Mouse (Mus musculus) lung, embryonic 14.5 days (tissue): Measurements from ENCODE around the gene Adamts2. TPM values are rescaled to one million over a fixed set of nuclear protein-coding genes. Genes with fewer than 3 reads are reported as not detected.
A peak's percentile ranks its signal among the peaks of the same experiment; 100 is the strongest.

Source experiments
- ATAC-seq: fragments of 200-750 bp; cut with Nextera tagmentation; 2 replicates; pipeline ENCODE4 v1.8.0; 2017; ENCODE audit warnings: mild to moderate bottlenecking, moderate TSS enrichment, moderate library complexity; ENCODE audit not compliant: insufficient read depth
- DNase-seq: peaks from one replicate; pipeline ENCODE4 v3.0.0-alpha.2; 2015
- H3K27ac ChIP-seq: fragments of 300-500 bp; sonication (generic); 2 replicates; pipeline ENCODE4 v1.5.1; 2014; ENCODE audit warnings: low read depth, mild to moderate bottlenecking, moderate library complexity
- H3K27me3 ChIP-seq: fragments of 300-500 bp; sonication (generic); 2 replicates; pipeline ENCODE4 v1.6.1; 2014; ENCODE audit warnings: low read length, control low read depth; ENCODE audit not compliant: insufficient read depth
- H3K36me3 ChIP-seq: fragments of 300-500 bp; sonication (generic); 2 replicates; pipeline ENCODE4 v1.6.1; 2014; ENCODE audit warnings: control low read depth; ENCODE audit not compliant: insufficient read depth
- H3K4me1 ChIP-seq: fragments of 300-500 bp; sonication (generic); 2 replicates; pipeline ENCODE4 v1.6.1; 2014; ENCODE audit warnings: antibody characterized with exemption, control low read depth; ENCODE audit not compliant: insufficient read depth
- H3K4me2 ChIP-seq: fragments of 300-500 bp; sonication (generic); 2 replicates; pipeline ENCODE4 v1.6.1; 2014; ENCODE audit warnings: mild to moderate bottlenecking
- H3K4me3 ChIP-seq: fragments of 300-500 bp; sonication (generic); 2 replicates; pipeline ENCODE4 v1.5.1; 2014; ENCODE audit warnings: low read depth, low read length
- H3K9ac ChIP-seq: fragments of 300-500 bp; sonication (generic); 2 replicates; pipeline ENCODE4 v1.6.1; 2014
- H3K9me3 ChIP-seq: fragments of 300-500 bp; sonication (generic); 2 replicates; pipeline ENCODE4 v1.6.1; 2016; ENCODE audit warnings: low read depth, low read length, control low read depth
- CTCF ChIP-seq: IDR thresholded peaks from 2 replicates; pipeline ENCODE4 v1.5.1; 2016; ENCODE audit warnings: antibody characterized with exemption, low read depth
- WGBS: fragments of 180-500 bp; shearing (Covaris S2); extraction: QIAGEN DNeasy Blood & Tissue Kit; methylation state at CpG from one replicate; pipeline ENCODE4 v1.1.7; 2014; 5-methylcytosine and 5-hydroxymethylcytosine counted together
- polyA plus RNA-seq: library from polyadenylated mRNA; unstranded; fragments of >200 nt; fragmentation: Nextera tagmentation; extraction: Ambion mirVana; gene quantifications from 2 replicates; pipeline ENCODE4 v1.2.1, GENCODE M21; 2014

Gene Adamts2
- polyA plus RNA-seq, 1 experiment from 2014 or later: 10.9 TPM

DNA sequence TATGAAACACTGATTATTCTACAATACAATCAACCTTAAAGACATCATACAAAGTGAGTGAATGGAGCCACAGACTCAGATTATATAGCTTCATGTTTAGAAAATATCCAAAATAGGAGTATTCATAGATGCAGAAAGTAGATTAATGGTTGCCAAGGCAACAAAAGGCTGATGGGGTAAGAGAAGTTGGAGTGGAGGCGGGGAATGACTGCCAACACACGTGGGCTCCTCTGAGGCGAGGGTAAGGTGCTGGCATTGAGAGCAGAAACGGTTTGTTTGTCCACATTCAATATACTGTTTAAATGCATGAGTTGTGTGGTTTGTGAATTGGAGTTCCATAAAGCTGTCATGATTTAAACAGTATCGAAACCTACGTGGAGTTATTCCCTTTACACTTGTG lies 56.9 kb downstream of the Adamts2 start:
- Histone ChIP-seq H3K9ac (no peak overlapping the region), H3K9me3 (no peaks in the 10 kb centered on the region), H3K4me2 (no peak overlapping the region), H3K27me3 (no peaks in the 10 kb centered on the region), H3K27ac (no peak overlapping the region), H3K4me1 (peaks cover 5% of the 10 kb centered on the region; the same call in 1 of the 2 replicates), H3K36me3 (no peaks in the 10 kb centered on the region), H3K4me3 (no peak overlapping the region)
- ATAC-seq (no peak), DNase-seq (no peak)
- WGBS: 73% methylated on average over 6 of the region's 6 CpGs
- no peak for TF ChIP-seq CTCF

DNA sequence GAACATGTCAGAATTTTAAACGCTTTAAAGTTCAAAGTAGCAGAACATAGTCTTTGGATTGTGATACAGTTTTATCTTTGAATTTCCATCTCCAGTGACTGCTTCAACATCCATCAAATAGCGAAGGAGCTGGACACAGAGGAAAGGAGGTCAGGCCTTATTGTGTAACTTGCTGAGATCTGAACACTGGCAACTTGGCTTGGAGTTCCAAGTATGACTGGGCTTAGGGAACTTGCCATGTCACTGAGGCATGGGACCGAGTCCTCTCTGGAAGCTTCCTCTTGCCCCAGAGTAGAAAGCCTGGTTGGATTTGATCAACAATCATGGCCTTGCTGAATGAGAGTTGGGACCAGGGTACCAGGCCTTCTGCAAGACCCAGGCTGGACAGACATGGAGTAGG lies 60.3 kb downstream of the Adamts2 start:
- no peak overlapping the region for H3K9ac ChIP-seq
- no peak for DNase-seq
- ATAC-seq: no peak
- TF ChIP-seq CTCF: no peak
- H3K4me1 ChIP-seq: no peaks in the 10 kb centered on the region
- H3K4me2 ChIP-seq: no peak overlapping the region
- H3K36me3 ChIP-seq: no peaks in the 10 kb centered on the region
- no peak overlapping the region for H3K4me3 ChIP-seq
- no peaks in the 10 kb centered on the region for H3K27me3 ChIP-seq
- H3K9me3 ChIP-seq: no peaks in the 10 kb centered on the region
- no peak overlapping the region for H3K27ac ChIP-seq
- 81% methylated on average over 3 of the region's 3 CpGs for WGBS

DNA sequence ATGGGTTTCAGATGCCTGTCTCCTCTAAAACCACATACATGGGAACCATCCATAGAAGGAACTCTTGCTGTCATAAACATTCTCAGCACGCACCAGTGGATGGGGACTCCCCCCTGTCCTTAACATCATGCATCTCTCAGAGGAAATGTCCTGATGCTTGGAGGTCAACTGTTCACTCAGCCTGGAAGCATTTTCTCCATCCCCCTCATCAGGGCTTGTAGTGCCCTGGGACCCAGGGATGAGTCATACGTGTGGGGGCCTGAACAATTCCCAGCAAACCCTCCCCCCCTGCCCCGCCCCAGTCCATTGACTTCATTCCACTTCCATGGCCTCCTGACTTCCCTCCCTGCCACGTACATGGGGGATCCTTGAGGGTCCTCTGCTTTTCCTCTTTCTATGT lies 62.9 kb downstream of the Adamts2 start:
- Histone ChIP-seq H3K27me3 (no peaks in the 10 kb centered on the region), H3K36me3 (no peaks in the 10 kb centered on the region), H3K4me2 (no peak overlapping the region), H3K27ac (no peak overlapping the region), H3K9me3 (no peaks in the 10 kb centered on the region), H3K9ac (no peak overlapping the region), H3K4me1 (peaks cover 5% of the 10 kb centered on the region), H3K4me3 (no peak overlapping the region)
- TF ChIP-seq CTCF: no peak
- DNase-seq (no peak), ATAC-seq (no peak)
- WGBS: 79% methylated on average over 4 of the region's 4 CpGs

DNA sequence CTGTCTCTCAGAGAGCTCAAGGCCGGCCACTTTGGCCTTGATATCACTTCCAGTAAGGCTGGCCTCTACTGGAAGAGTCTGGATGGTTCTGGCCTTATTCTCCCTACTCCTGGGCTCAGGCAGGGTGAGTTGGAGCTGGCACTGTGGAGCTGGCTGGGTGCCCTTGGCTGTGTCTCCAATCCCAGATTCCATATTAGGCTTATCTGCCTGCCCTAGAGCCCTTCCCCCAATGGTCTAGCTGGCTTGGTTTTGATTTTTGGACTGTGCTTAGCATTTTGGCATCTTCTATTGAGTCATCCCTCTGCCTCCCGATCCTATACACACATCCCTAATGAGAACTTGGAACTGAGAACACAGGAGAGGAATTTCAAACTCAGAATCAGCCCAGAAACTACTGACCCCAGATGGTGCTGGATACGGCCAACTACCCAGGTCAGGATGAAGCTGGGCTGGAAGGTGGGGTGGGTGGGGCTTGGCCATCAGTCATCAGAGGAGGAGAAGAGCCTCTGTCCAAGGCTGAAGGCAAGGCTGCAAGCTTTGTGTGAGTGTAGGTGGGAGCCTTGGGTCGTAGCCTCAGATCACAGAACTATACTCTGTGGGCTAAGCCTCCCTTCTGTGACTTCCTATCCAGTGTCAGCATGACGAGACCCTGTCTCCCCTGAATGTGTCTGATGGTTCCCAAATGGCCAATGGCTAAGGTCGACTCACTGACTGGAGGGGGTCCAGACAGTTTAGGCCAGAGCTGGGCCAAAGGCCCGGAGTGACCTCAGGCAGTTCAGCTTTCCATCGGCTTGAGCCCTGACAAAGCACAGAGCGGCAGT lies 67.9 kb downstream of the Adamts2 start:
- ATAC-seq: peak; percentile 53
- peak overlapping the region; percentile 58; the same call in 1 of the 2 replicates for H3K27ac ChIP-seq
- H3K4me3 ChIP-seq: no peak overlapping the region
- H3K9ac ChIP-seq: no peak overlapping the region
- H3K4me2 ChIP-seq: no peak overlapping the region
- H3K9me3 ChIP-seq: no peaks in the 10 kb centered on the region
- H3K36me3 ChIP-seq: no peaks in the 10 kb centered on the region
- WGBS: 68% methylated on average over 9 of the region's 9 CpGs
- peaks cover 7% of the 10 kb centered on the region for H3K4me1 ChIP-seq
- no peaks in the 10 kb centered on the region for H3K27me3 ChIP-seq
- peak; percentile 67 for DNase-seq
- no peak for TF ChIP-seq CTCF

DNA sequence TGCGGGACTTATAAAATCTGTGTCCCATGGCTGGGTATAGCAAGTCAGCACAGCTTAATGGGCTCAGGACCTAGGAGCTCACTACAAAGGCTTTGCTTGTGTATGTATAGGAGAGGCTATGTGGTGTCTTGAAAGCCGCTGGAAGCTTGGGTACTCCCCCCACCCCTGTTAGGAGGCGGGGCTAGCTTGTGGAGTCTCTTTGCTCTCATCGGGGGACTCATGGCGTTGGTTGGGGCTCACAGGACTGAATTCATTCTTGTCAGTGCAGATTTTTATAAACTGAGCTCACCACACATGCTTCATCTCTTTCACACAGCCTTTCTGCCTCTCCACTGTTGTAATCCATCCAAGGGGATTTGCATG lies 68.5 kb downstream of the Adamts2 start:
- Histone ChIP-seq H3K36me3 (no peaks in the 10 kb centered on the region), H3K4me2 (no peak overlapping the region), H3K9ac (no peak overlapping the region), H3K4me3 (no peak overlapping the region), H3K27ac (no peak overlapping the region; the same call in 1 of the 2 replicates), H3K4me1 (peaks cover 7% of the 10 kb centered on the region), H3K9me3 (no peaks in the 10 kb centered on the region), H3K27me3 (no peaks in the 10 kb centered on the region)
- DNase-seq (no peak), ATAC-seq (peak; percentile 9; the same call in 1 of the 2 replicates)
- no peak for TF ChIP-seq CTCF
- 57% methylated on average over 5 of the region's 5 CpGs for WGBS

DNA sequence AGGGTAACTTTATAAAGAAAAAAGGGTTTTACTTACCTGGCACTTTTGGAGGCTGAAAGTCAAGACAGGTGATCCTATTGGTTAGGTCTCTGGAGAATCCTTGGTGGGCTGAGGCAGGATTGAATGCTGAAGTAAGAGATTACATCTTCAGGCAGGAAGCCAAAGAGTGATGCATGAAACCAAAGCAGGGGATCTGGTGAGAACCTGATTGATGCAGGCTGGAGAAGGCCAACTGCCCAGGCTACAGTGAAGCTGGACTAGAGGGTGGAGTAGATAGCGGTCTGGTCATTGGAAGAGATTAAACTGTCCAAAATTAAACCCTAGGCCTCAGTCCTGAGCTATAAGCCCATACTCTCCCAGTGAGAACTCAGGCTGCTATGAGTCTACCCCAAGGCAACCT lies 69.0 kb downstream of the Adamts2 start:
- no peak overlapping the region for H3K4me2 ChIP-seq
- ATAC-seq (no peak), DNase-seq (no peak)
- H3K27ac ChIP-seq: no peak overlapping the region
- H3K4me1 ChIP-seq: peaks cover 7% of the 10 kb centered on the region
- 90% methylated on average over 1 of the region's 1 CpGs for WGBS
- H3K36me3 ChIP-seq: no peaks in the 10 kb centered on the region
- H3K4me3 ChIP-seq: no peak overlapping the region
- H3K27me3 ChIP-seq: no peaks in the 10 kb centered on the region
- H3K9me3 ChIP-seq: no peaks in the 10 kb centered on the region
- no peak overlapping the region for H3K9ac ChIP-seq
- TF ChIP-seq CTCF: no peak

DNA sequence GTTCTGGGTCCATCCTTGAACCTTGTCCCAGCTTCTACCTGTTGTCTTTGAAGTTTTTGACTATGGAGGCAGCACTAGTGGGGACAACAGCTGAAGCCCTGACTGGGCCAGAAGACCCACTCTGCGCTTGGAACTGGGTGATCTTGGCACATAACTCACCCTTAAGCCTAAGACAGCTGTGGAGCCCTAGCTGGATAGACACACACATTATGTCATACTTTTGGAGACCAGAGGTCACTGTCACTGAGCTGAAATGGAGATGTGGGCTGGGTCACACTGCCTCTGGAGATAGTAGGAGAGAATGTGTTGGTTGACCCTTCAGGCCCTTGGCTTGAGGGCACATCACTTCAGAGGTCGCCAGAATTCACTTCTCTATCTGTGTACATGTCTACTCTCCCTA lies 69.5 kb downstream of the Adamts2 start:
- no peaks in the 10 kb centered on the region for H3K36me3 ChIP-seq
- H3K4me2 ChIP-seq: no peak overlapping the region
- H3K27me3 ChIP-seq: no peaks in the 10 kb centered on the region
- H3K9ac ChIP-seq: no peak overlapping the region
- peaks cover 7% of the 10 kb centered on the region for H3K4me1 ChIP-seq
- H3K27ac ChIP-seq: no peak overlapping the region
- H3K9me3 ChIP-seq: no peaks in the 10 kb centered on the region
- WGBS: 61% methylated on average over 2 of the region's 2 CpGs
- no peak for DNase-seq
- no peak overlapping the region for H3K4me3 ChIP-seq
- TF ChIP-seq CTCF: no peak
- ATAC-seq: no peak
